Mouse (Mus musculus) liver, embryonic 14.5 days (tissue): ENCODE results near the gene Gpr137b.
A peak's percentile ranks its signal among the peaks of the same experiment; 100 is the strongest.

ENCODE experiments used
- CTCF ChIP-seq: IDR thresholded peaks from 2 replicates; pipeline ENCODE4 v1.5.1; 2016; ENCODE audit warnings: antibody characterized with exemption, low read depth, control low read depth
- EP300 ChIP-seq: IDR thresholded peaks from 2 replicates; pipeline ENCODE4 v1.6.1; 2016; ENCODE audit warnings: antibody characterized with exemption, low read depth

DNA sequence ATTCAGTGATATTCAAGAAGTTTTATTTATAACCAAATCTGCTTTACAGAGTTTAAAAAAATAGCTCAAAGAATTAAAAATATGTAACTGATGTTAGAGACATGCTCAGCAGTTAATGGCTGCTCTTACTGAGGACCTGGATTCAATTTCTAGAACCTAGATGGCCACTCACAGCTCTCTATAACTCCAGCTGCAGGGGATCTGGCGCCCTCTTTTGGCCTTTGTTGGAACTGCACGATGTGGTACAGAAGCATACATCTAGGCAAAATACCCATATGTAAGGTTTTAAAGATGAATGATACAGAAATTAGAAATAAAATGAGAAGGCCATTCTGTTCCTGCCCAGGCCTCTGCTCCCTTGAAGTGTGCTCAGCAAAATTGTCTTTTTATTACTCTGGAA is 64.9 kb downstream of the Gpr137b start:
- peak; percentile 77 for TF ChIP-seq CTCF
- TF ChIP-seq EP300, result no peak
